Mouse (Mus musculus): ENCODE measurements around the gene Cdc6. TPM values are rescaled to one million over a fixed set of nuclear protein-coding genes. Genes with fewer than 3 reads are reported as not detected.
A peak's percentile ranks its signal among the peaks of the same experiment; 100 is the strongest.
"Not testable (repeated sequence)": the region's sequence is repeated elsewhere in the genome, so short reads cannot be mapped to it uniquely, and the experiment has no call there.

Cdc6 gene
- total RNA-seq, 2 experiments from 2014 or later, result 7.5 to 9.1 TPM

DNA sequence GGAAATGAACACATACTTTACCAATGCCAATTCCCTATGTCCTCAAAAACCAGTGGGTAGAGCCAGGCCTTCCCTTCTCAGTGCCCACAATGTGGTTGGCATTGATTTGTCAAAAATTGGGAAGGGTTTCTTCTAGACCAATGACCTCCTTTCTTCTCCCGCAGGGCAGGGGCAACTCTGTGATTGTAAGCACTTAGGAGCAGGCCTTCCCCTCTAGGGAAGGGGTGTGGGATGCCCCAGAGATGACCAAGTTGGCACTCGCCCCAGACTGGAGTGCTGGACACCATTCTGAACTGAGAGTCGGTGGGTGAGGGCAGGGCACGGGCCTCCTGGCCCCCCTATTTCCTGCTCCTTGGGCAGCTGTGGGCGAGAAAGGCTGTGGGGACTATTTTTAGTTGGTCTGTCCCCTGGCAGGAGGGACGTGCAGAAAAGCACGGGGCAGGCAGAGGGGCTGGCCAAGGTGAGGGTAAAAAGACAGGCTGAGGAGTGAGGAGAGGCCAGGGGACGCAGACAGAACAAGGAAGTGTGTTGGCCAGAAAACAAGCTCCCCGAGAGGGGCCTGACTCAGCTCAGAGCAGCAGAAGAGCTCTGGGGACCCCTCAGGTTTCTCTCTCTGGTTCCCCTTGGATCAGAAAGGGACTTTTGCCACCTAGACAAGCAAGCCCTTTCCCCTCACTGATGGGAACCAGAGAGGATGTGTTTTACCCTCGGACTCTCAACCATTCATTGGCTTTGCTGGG, 23.3 kb downstream of the Cdc6 start:
- no peak for DNase-seq (ENCODE audit: low spot score in 2 of 2)

DNA sequence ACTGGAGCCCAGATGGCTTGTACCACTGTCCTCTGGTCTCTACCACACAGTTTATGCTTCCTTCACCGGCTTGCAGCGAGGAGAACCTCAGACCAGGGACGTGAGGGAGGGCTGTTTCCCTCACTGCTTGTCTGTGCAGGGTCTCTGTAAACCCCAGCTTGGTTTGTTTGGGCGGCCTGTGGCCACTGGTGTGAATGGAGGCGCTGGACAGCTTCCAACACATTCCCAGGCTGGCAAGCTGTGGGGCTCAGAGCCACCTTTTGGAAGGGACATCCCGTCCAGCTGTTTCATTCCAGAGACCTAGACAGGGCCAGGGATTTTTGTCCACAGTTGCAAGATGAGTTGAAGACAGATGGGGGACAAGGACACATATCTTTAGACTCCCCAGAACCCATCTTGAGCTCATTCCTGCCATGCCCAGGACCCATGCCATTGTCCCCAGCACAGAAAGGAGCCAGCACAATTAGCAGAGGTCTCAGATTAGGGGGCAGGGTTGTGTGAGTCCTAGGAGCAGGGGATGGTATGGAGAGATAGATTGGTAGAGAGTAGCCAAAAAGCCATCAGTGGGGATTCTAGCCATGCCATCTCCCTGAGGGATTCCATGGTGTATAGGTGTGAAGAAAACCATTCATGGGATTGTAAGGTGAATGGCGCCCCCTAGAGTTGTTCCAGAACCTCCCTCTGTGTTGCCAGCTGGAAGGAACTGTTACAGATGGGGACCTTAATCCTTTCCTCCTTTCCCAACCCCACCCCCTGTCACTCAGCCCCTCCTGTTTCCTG, 24.1 kb downstream of the Cdc6 start:
- no peak for DNase-seq (ENCODE audit: low spot score in 2 of 2)

DNA sequence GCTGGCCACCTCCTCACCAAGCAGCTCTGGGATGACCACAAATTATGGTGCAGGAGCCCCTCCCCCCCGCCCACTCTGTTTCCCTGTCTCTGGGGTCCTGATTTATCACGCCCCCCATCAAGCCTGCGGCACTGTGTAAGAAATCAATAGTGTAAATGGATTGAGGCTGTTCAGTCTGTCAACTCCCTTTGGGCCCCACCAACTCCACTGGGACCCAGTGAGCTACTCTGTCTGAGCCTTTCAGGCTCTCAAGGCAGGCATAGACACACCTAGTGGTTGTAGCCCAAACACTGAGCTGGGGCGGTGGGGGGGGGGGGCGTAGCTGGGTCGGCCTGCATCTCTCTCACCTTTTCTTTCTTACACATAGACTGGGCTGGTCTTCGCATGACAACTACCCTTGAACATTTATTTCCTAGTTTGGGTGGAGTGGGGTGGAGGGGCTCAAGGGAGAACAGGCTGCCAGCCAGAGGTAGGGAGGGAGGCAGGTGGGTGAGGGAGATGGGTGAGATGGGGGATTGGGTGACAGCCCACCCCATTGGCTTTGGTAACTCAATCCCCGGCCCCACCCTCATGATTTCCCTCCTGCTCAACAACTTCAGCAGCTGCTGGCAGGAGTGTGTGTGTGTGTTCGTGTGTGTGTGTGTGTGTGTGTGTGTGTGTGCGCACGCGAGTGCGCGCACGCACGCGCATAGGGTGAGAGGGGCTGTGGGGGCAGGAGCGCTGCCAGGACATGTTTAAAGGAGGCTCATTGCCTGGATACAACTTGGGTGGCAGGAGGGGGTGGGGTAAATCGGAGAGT, 24.9 kb downstream of the Cdc6 start:
- no peak for DNase-seq (ENCODE audit: low spot score in 2 of 2)

DNA sequence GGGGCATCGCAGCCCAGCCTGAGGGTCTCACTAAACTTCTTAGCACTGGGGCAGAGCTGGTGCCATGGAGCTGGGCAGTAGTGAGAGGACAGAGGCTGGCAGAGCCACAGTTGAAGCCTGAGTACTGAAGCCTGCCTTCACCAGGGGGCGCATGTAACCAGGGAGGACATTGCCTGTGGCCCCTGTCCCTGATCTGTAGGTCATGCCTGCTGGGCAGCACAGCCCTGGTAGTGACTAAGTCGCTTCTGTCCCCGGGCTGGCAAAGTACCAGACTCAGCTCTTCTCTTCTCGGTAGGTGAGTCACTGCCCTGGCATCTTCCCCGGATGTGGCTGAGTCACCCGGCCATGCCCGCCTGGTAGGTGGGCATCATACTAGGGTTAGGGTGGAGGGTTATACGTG, 25.6 kb downstream of the Cdc6 start:
- DNase-seq (ENCODE audit: low spot score in 2 of 2), result peak; percentile 75 to 80

DNA sequence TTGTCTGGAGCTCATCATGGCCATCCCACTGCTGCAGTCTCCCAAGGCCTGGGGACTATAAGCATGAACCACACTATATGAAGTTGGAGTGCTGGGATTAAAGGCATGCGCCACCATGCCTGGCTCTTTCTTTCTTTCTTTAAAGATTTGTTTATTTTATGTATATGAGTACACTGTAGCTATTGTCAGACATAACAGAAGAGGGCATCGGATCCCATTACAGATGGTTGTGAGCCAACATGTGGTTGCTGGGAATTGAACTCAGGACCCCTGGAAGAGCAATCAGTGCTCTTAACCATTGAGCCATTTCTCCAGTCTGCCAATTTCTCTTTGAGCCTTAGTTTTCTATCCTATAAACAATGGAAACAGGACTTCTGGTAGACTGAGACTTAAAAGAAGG, 26.2 kb downstream of the Cdc6 start:
- DNase-seq (ENCODE audit: low spot score in 2 of 2), result not testable (repeated sequence)

DNA sequence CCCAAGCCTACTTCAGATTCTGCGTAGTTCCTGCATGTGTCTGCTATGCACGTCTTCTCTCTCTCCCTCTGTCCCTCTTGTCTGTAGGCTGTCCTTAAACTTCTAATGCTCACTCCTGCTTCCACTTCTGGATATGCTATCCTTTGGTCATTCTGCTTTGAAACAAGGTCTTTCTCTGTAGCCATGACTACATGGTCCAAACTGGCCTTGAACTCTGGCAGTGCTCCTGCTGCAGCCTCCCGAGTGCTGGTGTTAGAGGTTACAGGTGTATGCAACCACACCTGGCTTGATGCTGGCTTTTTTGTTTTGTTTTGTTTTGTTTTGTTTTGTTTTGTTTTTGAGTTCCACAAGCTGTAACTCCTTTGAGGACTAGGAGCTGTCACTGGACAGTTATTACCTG, 26.8 kb downstream of the Cdc6 start:
- no peak for DNase-seq (ENCODE audit: low spot score in 2 of 2)

DNA sequence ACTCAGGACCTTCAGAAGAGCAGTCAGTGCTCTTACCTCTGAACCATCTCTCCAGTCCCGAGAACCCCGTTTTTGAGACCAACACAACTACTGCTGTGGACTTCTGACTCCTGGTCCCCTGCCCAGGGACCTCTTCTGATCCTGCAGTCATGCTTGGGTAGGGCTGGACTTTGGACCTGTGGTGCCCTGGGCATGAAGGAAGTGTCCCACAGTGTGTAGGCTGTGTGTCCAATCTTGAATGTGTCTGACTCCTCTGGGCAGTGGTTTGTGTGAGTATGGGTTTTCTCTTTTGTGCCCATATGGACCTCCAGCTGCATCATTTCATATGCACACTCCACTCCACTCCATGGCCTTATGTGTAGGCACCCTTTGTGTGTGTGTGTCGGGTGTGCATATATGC, 27.5 kb downstream of the Cdc6 start:
- no peak for DNase-seq (ENCODE audit: low spot score in 2 of 2)

DNA sequence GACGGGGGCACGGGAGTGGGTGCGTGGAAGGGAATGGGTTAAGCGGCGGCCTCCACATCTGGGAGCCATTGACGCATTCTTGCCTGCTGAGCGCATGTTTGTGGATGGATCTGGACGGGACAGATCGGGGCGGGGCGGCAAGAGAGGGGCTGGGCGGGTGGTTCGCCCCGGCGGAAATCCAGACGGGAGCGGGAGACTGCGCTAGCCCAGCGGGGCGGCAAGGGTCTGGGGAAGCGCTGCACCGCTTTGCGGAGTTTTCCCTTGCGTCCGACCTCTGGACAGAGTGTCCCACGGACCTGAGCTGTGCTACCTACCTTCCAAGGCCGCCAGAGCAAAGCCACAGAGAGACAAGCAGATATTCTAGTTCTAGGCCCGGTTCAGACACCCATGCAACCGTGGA, 28.6 kb downstream of the Cdc6 start:
- no peak for DNase-seq (ENCODE audit: low spot score in 2 of 2)

DNA sequence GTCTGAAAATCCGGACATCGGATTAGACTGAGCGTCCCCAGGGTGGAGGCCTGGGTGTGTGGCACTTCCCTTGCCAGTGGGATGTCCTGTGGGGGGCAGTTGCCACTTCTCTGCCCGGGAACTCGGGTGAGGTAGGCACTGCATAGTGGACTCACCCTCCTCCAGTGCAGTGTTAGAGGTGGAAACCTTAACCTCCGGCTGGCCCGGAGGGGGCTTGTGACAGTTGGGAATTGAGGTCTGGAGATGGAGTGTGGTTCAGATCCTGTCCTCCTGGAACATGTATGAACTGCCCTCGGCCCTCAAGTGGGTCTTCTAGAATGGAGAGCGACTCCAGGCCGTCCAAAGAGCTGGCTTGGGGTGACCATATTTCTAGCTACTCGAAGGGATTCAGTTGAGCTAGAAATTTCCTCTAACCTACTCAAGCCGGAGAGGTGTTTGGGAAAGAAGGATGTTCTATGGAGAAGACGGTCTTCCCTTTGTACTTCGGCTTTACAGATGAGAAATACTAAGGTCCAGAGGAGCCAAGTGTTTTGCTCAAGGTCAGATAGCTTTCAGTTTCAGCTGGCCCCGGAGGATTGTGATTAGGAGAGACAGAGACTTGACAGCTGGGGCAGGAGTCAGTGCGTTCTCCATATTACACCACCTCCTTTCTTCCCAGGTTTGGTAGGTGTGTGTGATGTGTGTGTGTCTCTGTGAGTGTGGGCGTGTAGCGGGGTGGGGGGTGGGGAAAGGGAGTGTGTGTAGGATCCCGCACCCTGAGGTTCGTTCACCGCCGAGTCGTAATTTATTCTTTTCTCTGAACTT, 29.2 kb downstream of the Cdc6 start:
- no peak for DNase-seq (ENCODE audit: low spot score in 2 of 2)

DNA sequence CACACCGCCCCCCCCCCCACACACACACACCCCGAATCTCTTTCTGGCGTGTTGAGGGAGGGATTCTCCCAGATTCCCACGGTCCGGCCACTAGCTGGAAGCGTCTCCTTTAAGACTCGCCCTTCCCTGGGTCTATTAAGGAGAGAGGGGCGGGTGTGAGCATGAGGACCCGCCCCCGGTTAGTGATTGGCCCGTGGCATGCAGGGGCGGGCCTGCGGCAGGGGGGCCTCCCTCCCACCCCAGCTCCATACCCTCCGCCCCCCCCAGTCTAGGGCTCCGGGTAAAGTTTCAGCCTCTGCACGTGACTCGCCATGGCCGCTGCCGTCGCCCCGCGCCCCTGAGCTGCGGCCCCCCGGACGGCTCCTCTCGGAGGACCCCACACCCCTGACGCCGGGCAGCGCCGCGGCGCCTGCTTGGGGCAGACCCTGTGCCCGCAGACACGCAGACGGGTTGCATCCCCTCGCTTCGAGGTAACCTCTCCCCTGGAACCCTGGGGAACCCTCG, 29.9 kb downstream of the Cdc6 start:
- peak; percentile 71 to 81 for DNase-seq (ENCODE audit: low spot score in 2 of 2)

DNA sequence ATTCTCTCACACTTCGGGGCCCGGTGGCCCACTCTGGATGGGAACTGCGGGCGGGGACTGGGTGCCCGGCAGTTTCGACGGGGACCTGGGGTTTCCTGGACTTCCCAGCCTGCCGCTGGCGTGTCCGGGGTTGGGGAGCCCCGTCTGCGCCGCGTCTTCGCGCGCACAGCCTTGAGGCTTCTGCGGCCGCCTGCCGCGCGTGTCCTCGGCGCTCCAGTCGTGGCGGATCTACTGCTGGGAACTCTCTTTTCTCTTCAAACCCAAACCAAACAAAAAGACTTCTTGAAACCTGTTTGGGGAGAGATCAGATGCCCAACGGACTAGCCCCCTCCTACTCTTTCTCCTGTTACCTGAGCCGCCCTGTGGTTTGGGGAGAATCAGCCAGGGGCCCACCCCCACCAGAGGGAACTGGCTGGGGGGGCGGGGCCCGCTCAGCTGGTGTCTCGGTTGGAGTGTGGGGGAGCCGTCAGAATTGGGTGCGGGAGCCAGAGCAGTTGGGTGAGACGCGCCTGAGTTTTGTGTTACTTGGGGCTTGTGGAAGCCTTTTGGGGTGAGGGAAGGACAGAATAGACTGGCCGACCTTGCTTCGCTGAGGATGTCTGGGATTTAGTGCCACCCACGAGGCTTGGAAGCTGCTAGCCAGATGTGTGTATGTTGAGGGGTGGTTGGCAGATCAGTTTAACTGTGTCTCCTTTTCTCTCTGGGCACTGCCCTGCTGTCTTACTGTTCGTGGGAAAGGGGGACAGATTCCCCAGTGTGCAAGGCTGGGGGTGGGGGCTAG, 30.5 kb downstream of the Cdc6 start:
- DNase-seq (ENCODE audit: low spot score in 2 of 2), result no peak

DNA sequence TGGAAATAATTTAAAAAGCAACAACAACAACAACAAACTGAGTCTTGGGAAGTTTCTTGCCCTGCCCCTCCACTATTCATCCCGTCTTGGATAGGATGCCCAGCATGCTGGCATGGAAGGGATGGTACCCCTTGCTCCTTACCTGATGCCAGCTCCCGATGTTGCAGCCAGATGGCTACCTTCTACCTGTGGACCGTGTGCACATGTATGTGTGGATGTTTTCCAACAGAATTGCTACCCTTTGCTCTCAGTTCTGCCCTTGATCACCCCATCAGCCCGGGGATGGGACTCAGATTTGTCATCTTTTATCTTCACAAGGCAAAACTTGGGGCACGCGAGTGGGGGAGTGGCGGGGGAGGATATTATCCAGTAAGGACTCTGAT, 31.1 kb downstream of the Cdc6 start:
- DNase-seq (ENCODE audit: low spot score in 2 of 2), result no peak

DNA sequence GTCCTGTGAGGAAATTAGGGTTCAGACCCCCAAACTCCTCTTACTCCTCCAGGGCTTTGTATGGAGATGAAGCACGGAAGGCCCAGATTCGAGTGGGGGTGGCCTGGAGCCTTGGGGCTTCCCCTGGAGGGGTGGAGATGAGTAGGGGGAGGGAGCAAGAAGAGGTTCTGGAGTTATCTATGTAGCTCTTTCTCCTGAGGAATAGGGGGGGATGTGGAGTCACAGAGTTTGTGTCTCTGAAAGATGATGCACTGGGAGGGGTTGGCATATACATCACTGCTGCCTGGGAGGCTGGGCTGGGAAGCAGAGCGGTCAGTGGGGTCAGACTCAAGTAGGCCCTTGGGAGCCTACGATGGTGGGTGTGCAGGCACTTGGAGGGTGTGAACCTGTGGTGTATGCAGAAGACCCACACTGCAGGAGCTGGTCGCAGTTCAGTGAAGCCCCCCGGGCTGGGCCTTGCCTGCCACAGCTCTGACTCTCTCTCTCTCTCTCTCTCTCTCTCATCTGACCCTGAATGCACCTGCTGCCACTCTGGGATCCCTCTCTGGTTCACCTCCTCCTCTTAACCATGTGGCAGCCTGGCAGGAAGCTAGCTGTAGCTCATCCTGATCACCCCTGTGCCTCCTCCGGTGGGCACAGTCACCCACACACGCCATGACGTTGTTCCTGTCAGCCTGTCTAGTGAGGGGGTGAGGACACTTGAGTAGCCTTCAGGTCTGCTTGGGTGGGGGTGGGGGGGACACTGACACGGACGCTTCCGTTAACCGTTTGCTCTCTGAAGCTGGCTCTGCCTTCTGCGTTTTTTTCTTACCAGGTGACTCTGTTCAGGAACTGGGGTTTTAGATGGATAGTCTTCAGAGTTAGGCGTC, 31.7 kb downstream of the Cdc6 start:
- no peak for DNase-seq (ENCODE audit: low spot score in 2 of 2)

DNA sequence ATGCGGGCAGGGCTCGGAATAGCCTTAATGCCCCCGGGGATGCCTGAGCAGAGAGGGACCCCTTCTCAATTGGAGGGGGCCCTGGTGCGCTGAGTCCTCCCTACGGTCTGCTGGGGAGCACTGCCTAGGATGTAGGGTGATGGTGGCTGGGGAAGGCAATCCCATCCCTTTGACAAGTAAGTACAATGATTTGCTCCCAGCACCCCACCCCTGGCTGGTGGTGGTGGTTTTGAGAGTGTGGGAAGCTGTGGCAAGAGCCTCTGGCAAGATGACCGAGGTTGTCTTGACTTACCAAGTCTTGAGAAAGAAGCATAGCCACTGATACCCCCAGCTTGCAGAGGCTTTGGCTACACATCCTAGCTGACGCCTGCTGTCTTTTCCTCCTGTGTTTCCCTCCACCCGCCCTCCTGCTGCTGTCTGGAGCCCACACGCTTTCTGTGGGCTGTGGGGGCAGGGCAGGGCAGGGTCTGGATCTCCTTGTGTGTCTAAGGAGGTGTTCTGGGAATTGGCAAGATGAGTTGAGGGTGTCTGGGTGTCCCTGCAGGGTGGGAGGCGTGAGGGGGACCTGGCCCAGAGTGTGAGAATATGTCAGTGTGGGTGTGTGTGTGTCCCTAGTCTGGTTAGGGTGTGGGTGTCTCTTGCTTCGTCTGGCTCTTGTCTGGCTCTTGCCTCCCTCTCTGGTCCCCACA, 32.5 kb downstream of the Cdc6 start:
- DNase-seq (ENCODE audit: low spot score in 2 of 2), result no peak

DNA sequence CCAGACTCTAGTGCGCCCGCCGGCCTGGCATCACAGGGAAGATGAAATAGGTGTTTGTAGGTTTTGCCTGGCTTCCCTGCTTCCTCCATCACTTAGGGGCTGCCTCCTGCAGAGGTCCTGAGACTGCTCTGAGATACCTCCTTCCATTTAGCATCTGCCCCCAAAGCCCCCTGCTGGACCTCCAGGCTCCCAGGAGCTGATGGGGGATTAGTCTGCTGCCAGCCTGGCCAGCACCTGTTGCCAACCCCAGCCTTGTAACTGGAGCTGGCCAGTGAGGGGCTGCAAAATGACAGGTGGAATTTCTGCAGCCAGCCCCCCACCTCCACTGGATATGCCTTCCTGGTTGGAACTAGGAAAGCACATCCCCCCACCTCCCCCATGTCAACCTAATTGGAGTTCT, 33.2 kb downstream of the Cdc6 start:
- no peak for DNase-seq (ENCODE audit: low spot score in 2 of 2)

DNA sequence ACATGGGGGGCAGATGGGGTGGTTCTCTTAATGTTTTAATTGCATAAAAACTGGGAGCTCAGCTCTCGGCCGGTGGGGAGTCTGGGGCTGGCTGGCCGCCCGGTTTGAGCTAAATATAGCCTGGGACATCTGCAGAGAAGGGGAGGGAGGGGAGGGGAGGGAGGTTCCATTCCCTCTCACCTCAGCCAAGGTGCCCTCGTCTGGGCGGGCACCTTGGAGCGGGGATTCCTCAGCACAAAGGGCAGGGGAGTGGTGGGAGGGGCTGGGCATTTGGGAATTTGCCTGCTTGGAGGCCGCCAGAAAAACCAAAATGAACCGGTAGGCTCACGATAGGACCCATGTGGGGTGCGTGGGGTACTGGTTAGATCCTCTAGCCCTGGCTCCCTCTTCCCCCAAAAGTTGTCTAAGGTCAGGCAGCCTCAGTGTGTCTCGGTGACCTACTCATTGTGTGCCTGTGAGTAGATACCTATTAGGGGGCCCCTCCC, 33.8 kb downstream of the Cdc6 start:
- no peak for DNase-seq (ENCODE audit: low spot score in 2 of 2)

DNA sequence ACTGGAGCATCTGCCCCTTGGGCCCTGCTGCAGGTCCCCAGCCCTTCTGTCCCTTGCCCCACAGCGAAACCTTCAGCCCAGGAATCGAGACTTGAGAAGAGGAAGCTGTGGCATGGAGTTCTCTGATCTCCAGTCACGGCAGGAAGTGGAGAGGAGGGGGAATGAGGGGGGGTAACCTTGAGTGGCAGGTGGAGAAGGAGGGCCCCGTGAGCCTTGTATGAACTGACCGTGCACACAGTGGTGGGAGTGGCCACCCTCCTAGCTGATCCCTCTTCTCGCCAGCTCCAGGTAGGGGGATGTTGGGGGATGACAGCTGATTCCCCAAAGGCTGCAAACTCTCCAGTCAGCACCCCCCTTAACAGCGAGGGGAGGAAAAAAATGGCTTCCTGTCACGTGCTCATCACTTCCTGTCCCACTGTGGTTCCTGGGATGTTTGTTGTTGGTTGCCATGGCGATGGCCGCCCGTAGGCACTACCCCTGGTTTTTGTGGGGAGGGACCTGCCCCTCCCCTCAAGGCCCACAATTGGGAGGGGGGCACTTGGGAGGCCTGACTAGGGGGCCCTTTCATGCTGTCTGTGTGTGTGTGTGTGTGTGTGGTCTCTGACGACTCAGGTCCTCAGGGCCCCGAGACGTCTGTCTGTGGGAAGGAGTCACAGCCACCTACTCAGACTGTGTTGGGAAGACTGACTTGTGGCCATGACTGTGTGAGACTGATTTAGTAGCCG, 34.4 kb downstream of the Cdc6 start:
- DNase-seq (ENCODE audit: low spot score in 2 of 2), result no peak

DNA sequence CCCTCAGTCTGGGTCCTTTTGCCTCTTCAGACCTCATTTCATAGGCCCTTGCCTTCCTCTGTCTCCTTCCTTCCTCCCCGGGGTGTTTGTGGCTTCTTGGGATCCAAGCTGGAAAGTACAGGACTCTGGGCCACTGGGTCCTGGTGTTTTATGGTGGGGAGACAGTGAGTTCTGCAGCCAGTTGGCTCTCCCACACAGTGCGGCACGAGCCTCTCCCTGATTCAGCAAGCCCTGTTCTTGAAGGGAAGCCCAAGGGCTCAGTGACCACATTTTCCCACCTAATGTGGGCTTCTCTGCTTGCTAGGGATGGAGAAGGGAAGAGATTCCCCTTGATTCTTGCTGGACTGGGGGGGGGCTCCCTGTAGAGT, 34.9 kb downstream of the Cdc6 start:
- no peak for DNase-seq (ENCODE audit: low spot score in 2 of 2)

All from adrenal gland, postnatal 4 days (tissue).